Mouse (Mus musculus) embryo, embryonic 11 days (tissue): ENCODE measurements at regions not wholly inside any gene's neighbourhood (a gene's known extent, or its start where the extent isn't known, plus 50 kb on each side); places are given as distances from the start of the nearest gene placed in this dataset.
"Not testable (repeated sequence)": the region's sequence is repeated elsewhere in the genome, so short reads cannot be mapped to it uniquely, and the experiment has no call there.

Source experiments
- DNase-seq: peaks from one replicate; pipeline ENCODE4 v3.0.0-alpha.2; 2015

DNA sequence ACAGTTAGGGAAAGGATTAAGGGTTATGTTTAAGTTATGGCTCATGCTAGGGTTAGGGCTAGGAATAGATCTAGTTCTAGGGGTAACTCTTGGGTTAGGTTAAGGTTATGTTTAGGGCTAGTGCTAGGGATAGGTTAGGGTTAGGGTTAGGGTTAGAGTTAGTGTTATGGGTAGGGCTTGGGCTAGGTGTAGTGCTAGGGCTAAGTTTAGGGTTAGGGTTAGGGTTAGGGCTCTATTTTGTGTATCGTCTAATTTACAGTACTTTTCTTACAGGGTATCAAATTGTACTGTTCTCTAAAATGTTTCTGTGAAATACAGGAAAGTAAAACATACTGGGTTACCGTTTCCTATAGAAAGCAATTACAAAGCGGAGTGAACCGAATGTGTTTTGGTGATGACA lies 64.8 kb downstream of the Ptchd3 start:
- DNase-seq: no peak

DNA sequence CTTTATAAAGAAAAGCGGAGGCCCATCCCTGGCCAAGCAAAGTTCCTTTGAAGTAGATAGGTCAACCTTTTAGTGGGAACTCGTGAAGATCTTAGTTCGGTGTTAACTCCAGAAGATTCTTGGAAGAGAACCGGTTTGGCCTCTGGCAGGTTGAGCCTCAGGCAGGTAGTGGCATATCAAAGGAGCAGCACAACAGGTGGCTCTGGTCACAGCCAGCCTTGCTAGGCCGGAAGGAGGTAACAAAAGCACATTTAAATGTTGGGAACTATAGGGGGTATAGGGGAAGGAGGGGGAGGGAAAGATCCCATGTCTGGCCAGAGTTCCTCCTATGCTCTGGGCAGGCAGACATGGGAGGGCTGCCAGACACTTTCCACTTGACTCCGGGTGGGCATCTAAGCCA lies 74.3 kb downstream of the Ptchd3 start:
- not testable (repeated sequence) for DNase-seq

DNA sequence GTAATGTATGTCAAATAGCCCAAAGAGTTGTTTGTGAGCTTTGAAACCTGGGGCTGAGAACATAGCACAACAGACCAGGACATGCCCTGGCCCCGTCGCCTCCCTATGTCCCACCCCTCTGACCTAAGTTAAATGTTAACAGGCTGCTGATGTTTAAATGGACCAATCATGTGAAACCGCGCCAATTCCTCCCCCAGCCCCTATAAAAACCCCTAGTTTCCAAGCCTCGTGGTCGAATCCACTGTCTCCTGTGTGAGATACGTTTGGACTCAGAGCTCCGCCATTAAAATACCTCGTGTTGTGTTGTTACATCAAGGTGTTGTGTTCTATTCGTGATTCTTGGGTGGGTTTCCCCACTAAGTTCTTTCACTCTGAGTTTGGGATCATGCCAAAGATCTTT lies 94.6 kb downstream of the Ptchd3 start:
- DNase-seq: not testable (repeated sequence)

DNA sequence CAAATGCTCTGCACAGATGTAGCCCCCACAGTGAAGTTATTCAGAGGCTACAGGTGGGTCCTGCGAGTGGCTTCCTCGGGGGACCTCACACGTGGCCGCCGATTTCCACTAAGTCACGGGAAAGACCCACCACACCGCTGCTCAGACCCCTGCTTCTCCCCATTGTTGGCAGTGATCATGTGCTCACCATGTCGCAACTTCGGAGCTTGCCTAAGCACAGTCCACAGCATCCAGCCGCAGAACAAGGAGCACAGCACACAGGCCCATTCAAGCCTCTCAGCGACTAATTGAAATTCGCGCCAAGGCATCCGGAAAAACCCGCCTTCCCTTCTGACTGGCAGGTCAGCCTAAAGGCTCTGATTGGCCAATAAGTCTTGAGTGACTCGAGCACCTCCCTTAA lies 95.0 kb downstream of the Ptchd3 start:
- peak; percentile 12 for DNase-seq

DNA sequence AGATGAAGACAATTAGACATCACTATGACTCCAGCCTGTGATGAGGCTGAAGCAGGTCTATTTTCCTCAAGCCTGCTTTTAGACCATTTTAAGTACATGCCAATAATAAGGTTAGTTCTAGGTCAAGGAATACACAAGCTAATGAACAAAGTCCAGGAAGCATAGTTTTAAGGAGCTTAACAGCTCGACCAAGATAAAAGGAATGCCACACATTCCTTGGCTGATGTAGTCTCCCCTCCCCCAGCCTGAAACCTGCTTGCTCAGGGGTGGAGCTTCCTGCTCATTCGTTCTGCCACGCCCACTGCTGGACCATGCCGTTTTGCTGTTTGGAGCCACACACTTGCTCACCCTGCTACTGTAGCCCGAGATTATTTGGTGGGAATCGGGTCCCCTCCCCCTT lies 121.7 kb downstream of the Ptchd3 start:
- DNase-seq: peak; percentile 1

DNA sequence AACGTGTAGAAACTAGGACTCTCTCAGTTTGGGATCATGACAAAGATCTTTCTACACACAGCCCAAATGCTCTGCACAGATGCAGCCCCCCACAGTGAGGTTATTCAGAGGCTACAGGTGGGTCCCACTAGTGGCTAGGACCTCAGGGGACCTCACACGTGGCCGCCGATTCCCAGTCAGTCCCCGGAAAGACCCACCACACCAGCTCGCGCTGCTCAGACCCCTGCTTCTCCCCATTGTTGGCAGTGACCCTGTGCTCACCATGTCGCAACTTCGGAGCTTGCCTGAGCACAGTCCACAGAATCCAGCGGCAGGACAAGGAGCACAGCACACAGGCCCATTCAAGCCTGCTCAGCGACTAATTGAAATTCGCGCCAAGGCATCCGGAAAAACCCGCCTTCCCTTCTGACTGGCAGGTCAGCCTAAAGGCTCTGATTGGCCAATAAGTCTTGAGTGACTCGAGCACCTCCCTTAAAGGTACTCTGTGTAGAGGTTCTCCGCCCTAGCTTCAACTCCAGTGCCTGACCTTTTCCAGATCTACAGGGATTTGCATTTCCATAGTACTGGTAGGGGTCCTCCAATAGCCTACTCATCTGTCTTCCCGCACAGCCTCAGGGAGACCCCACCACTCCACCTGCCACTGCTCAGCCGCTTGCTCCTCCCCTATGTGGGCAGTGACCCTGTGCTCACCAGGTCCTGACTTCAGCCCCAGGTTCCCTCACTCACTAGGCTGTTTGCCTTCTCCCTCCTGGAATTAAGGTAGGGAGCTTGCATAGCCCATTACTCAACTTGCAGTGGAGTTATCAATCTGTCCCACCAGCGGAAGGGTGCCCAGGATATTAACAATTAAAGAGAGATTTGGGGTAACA lies 126.6 kb downstream of the Ptchd3 start:
- peak; percentile 7 for DNase-seq

DNA sequence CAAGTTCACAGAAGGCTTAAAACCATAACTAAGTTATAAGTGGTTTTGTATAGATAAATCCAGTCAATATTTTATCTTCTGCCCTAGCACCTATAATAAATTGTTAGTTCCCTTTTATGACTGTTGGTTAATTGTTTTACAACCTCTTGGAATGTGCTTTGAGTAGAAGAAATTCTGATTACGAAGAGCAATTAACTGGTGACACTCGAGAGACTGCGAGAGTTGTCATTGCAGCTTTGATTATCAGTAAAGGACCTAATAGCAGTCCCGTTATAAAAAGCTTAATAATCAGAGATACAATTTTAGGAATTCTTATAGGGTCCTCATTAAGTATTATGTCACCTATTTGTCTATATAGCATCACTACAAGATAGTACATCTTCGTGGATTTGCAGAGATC lies 128.7 kb downstream of the Ptchd3 start:
- DNase-seq: not testable (repeated sequence)

DNA sequence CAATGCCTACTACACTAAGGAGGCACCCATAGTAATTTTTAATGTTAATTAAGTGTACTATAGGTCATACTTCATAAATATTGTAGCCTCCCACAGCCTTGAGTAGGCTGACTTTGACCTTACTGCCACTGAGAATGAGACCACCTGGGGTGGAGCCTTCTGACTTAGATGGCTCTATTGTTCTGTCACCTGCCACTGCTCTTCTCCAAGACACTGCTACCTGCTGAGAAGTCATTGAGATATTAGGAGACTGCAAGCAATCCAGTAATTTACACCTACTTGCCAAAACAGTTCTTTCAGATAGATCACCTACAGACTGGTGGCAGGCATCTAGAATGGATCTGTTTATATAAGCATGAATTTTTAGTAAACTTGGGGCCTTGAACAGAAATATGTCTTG lies 134.1 kb downstream of the Ptchd3 start:
- DNase-seq: not testable (repeated sequence)

DNA sequence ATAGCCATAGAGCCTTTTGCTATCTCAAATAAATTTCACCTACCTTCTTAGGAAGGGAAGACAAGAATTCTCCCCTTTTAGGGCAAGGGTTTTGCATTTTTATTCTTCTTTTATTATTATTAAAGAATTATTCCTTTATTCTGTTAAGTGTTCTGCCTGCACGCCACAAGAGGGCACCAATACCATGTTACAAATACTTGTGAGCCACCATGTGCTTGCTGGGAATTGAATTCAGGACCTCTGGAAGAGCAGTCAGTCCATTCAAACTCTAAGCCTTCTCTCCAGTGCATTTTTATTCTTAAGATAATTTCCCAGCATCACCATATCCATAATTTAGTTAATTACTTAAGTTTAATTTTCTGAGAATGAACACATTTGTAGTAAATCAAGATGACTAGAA lies 135.9 kb downstream of the Ptchd3 start:
- DNase-seq: peak; percentile 19
